Mouse (Mus musculus) C2C12 (cell line): Measurements from ENCODE around the gene Gm37240.

ENCODE experiments used
- CTCF ChIP-seq: IDR thresholded peaks from one replicate; pipeline ENCODE4 v1.5.1; 2011; ENCODE audit not compliant: control insufficient read depth, insufficient read depth, insufficient read length
- MAX ChIP-seq: IDR thresholded peaks from one replicate; pipeline ENCODE4 v1.6.1; 2011; ENCODE audit warnings: mild to moderate bottlenecking, control low read depth
- USF1 ChIP-seq: IDR thresholded peaks from one replicate; pipeline ENCODE4 v1.6.1; 2011; ENCODE audit warnings: low read depth, mild to moderate bottlenecking, control low read depth, moderate library complexity

DNA sequence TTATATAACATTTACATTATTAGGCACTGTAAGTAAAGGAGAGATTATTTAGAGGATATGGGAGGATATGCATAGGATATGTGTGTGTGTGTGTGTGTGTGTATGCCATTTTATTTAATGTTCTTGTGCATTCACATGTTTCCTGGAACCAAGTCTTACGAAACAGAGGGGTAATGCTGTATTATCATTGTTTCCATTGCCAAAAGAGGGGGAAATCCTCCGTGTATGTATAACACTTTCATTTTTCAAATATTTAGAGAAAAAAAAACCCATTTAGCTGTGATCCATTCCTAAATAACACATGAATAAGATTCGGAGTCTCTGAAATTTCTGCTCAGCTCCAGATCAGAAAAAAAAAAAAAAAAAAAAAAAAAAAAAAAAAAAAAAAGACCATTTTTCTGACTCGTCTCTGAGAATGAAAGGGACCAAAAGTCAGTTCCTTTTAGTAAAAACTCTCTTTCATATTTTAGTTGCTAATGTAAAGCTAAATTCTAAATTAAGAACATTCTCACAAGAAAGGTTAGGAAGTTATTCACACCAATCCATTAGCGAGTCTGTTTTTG, 378.5 kb downstream of the Gm37240 start:
- no peak for TF ChIP-seq CTCF
- no peak for TF ChIP-seq USF1
- no peak for TF ChIP-seq MAX
